Mouse (Mus musculus): ENCODE measurements around the gene Arih2. TPM values are rescaled to one million over a fixed set of nuclear protein-coding genes. Genes with fewer than 3 reads are reported as not detected.

The Arih2 gene
- polyA plus RNA-seq, 1 experiment from 2014 or later, result 28.6 TPM

- H3K36me3 ChIP-seq, result peaks cover 52% of the 10 kb centered on the region
- ATAC-seq (ENCODE audit: low read depth) (no peak), DNase-seq (no peak)
- H3K27me3 ChIP-seq, result no peaks in the 10 kb centered on the region
- peak overlapping the region; percentile 84 for H3K4me3 ChIP-seq (replicated peaks)
- peak overlapping the region; percentile 98 for H3K27ac ChIP-seq
- peak overlapping the region; percentile 100 for H3K4me2 ChIP-seq
- peak overlapping the region; percentile 91 for H3K9ac ChIP-seq
- H3K9me3 ChIP-seq (replicated peaks), result no peaks in the 10 kb centered on the region
- 37% methylated on average over 17 of the region's 17 CpGs for WGBS (ENCODE audit: insufficient replicate concordance)
- peaks cover 60% of the 10 kb centered on the region for H3K4me1 ChIP-seq (replicated peaks)
These were observed 80.7 kb downstream of the Arih2 start for GRCm38 (mm10) chr9:108568511-108568921.

GRCm38 (mm10) chr9:108567931-108568419 is 81.2 kb downstream of the Arih2 start:
- DNase-seq, result no peak
- H3K27ac ChIP-seq, result peak overlapping the region; percentile 98
- 5% methylated on average over 18 of the region's 18 CpGs for WGBS (ENCODE audit: insufficient replicate concordance)

GRCm38 (mm10) chr9:108566815-108567776 is 82.1 kb downstream of the Arih2 start, which contains the start of gene Ndufaf3:
Gene Ndufaf3 (minus strand): TSS chr9:108567434.
- Histone ChIP-seq H3K4me3 (replicated peaks) (peak within 1 kb of the TSS; percentile 84), H3K27ac (peak within 1 kb of the TSS; percentile 98), H3K9me3 (replicated peaks) (no peaks in the 10 kb centered on the region), H3K4me1 (replicated peaks) (peaks cover 73% of the 10 kb centered on the region), H3K36me3 (peaks cover 52% of the 10 kb centered on the region), H3K27me3 (no peaks in the 10 kb centered on the region), H3K9ac (peak within 1 kb of the TSS; percentile 91), H3K4me2 (peak within 1 kb of the TSS; percentile 100)
- WGBS (ENCODE audit: insufficient replicate concordance), result under 1% methylated on average over 73 of the region's 73 CpGs
- DNase-seq (peak; percentile 93), ATAC-seq (ENCODE audit: low read depth) (peak; percentile 79)

More at GRCm38 (mm10) chr9:108567931-108568419, 81.2 kb downstream of the Arih2 start:
- Histone ChIP-seq H3K9me3 (replicated peaks) (no peaks in the 10 kb centered on the region), H3K4me2 (peak overlapping the region; percentile 100), H3K27me3 (no peaks in the 10 kb centered on the region), H3K4me3 (replicated peaks) (peak overlapping the region; percentile 84), H3K9ac (peak overlapping the region; percentile 91), H3K36me3 (peaks cover 52% of the 10 kb centered on the region), H3K4me1 (replicated peaks) (peaks cover 64% of the 10 kb centered on the region)
- no peak for ATAC-seq (ENCODE audit: low read depth)

GRCm38 (mm10) chr9:108565881-108566814 is 83.0 kb downstream of the Arih2 start:
- peak overlapping the region; percentile 98 for H3K27ac ChIP-seq
- WGBS (ENCODE audit: insufficient replicate concordance), result 7% methylated on average over 35 of the region's 35 CpGs
- peak; percentile 0; the same call in 1 of the 2 replicates for ATAC-seq (ENCODE audit: low read depth)
- peaks cover 81% of the 10 kb centered on the region for H3K4me1 ChIP-seq (replicated peaks)
- peak overlapping the region; percentile 100 for H3K4me2 ChIP-seq
- H3K27me3 ChIP-seq, result no peaks in the 10 kb centered on the region
- H3K36me3 ChIP-seq, result peaks cover 52% of the 10 kb centered on the region
- DNase-seq, result no peak
- no peaks in the 10 kb centered on the region for H3K9me3 ChIP-seq (replicated peaks)
- H3K9ac ChIP-seq, result peak overlapping the region; percentile 91
- peak overlapping the region; percentile 84 for H3K4me3 ChIP-seq (replicated peaks)

GRCm38 (mm10) chr9:108564131-108564530 is 85.1 kb downstream of the Arih2 start:
- peak overlapping the region; percentile 32; the same call in 1 of the 2 replicates for H3K27ac ChIP-seq
- H3K36me3 ChIP-seq, result peaks cover 54% of the 10 kb centered on the region
- H3K9ac ChIP-seq, result peak overlapping the region; percentile 52
- no peaks in the 10 kb centered on the region for H3K27me3 ChIP-seq
- no peak for ATAC-seq (ENCODE audit: low read depth)
- H3K4me3 ChIP-seq (replicated peaks), result peak overlapping the region; percentile 2; the same call in 1 of the 2 replicates
- 54% methylated on average over 7 of the region's 7 CpGs for WGBS (ENCODE audit: insufficient replicate concordance)
- H3K9me3 ChIP-seq (replicated peaks), result no peaks in the 10 kb centered on the region
- DNase-seq, result no peak
- peak overlapping the region; percentile 29; the same call in 1 of the 2 replicates for H3K4me2 ChIP-seq
- H3K4me1 ChIP-seq (replicated peaks), result peaks cover 78% of the 10 kb centered on the region

- Histone ChIP-seq H3K4me3 (replicated peaks) (peak overlapping the region; percentile 2; the same call in 1 of the 2 replicates), H3K4me2 (peak overlapping the region; percentile 29; the same call in 1 of the 2 replicates), H3K27me3 (no peaks in the 10 kb centered on the region), H3K36me3 (peaks cover 59% of the 10 kb centered on the region), H3K27ac (no peak overlapping the region; the same call in 1 of the 2 replicates), H3K9ac (peak overlapping the region; percentile 52; the same call in 1 of the 2 replicates), H3K4me1 (replicated peaks) (peaks cover 74% of the 10 kb centered on the region), H3K9me3 (replicated peaks) (no peaks in the 10 kb centered on the region)
- 84% methylated on average over 8 of the region's 8 CpGs for WGBS (ENCODE audit: insufficient replicate concordance)
- DNase-seq, result no peak
- no peak for ATAC-seq (ENCODE audit: low read depth)
These were observed 85.5 kb downstream of the Arih2 start for GRCm38 (mm10) chr9:108563671-108564070.

- ATAC-seq (ENCODE audit: low read depth) (peak; percentile 97), DNase-seq (peak; percentile 94)
- H3K4me3 ChIP-seq (replicated peaks), result peak within 1 kb of the TSS; percentile 68
- H3K27ac ChIP-seq, result peak within 1 kb of the TSS; percentile 57
- peak within 1 kb of the TSS; percentile 86 for H3K9ac ChIP-seq
- WGBS (ENCODE audit: insufficient replicate concordance), result under 1% methylated on average over 53 of the region's 53 CpGs
- peak within 1 kb of the TSS; percentile 78 for H3K4me2 ChIP-seq
- H3K36me3 ChIP-seq, result peaks cover 84% of the 10 kb centered on the region
- no peaks in the 10 kb centered on the region for H3K27me3 ChIP-seq
- H3K9me3 ChIP-seq (replicated peaks), result no peaks in the 10 kb centered on the region
- H3K4me1 ChIP-seq (replicated peaks), result peaks cover 53% of the 10 kb centered on the region
These were observed 88.9 kb downstream of the Arih2 start, which contains the start of gene Impdh2 for GRCm38 (mm10) chr9:108560227-108560841. Gene Impdh2 (plus strand): TSS chr9:108560286.

GRCm38 (mm10) chr9:108559169-108559568 is 90.0 kb downstream of the Arih2 start:
- no peak for DNase-seq
- Histone ChIP-seq H3K9ac (no peak overlapping the region), H3K27ac (no peak overlapping the region), H3K4me3 (replicated peaks) (no peak overlapping the region), H3K27me3 (no peaks in the 10 kb centered on the region), H3K36me3 (peaks cover 83% of the 10 kb centered on the region), H3K4me2 (no peak overlapping the region), H3K9me3 (replicated peaks) (no peaks in the 10 kb centered on the region), H3K4me1 (replicated peaks) (peaks cover 45% of the 10 kb centered on the region)
- ATAC-seq (ENCODE audit: low read depth), result no peak
- WGBS (ENCODE audit: insufficient replicate concordance), result 68% methylated on average over 4 of the region's 4 CpGs

Measured in liver, embryonic 13.5 days (tissue).